ENCODE assay signal across 9 mouse cellular contexts in genomic region chr2:121297701-121298100, GRCm38 (mm10). TPM values are rescaled to one million over a fixed set of nuclear protein-coding genes. Genes with fewer than 3 reads are reported as not detected.
DNase-seq lines count a peak whose midpoint lies in the region; ATAC-seq and TF ChIP-seq lines count a peak whose summit lies in the region.
"Had no signal": no experiment of that assay in that cellular context is flagged by ENCODE, and none has a peak within 500 bp of the region (broad histone marks: within the 10 kb centered on the region; RNA-seq: fewer than 3 reads in every experiment).

No protein-coding gene starts in this region.

- no peak for TF ChIP-seq CTCF in left cerebral cortex, adult 2 months (IDR thresholded peaks at IDR 0.05)
- no peak for TF ChIP-seq CTCF in intestine, postnatal 0 days (IDR thresholded peaks at IDR 0.05; ENCODE audit: low read depth)

- H3K4me1 ChIP-seq in forebrain, embryonic 10.5 days = peaks cover 53% of the 10 kb centered on the region
- H3K4me1 ChIP-seq in intestine, postnatal 0 days (replicated peaks; ENCODE audit: control insufficient read depth, insufficient read depth, low read length) = 0 out of 2 replicates have a peak, but pooled peaks cover 3% of the 10 kb centered on the region
- peaks cover 56% of the 10 kb centered on the region for H3K4me1 ChIP-seq in neural tube, embryonic 15.5 days

- H3K9ac ChIP-seq in intestine, postnatal 0 days (ENCODE audit: low read depth, low read length) = no peak overlapping the region; the same call in 1 of the 2 replicates
- H3K9ac ChIP-seq in neural tube, embryonic 15.5 days (replicated peaks) = no peak overlapping the region
- H3K9ac ChIP-seq: liver, embryonic 12.5 days had no signal

- peak overlapping the region; percentile 67 for H3K27ac ChIP-seq in left cerebral cortex, adult 2 months
- peak overlapping the region; percentile 68 for H3K27ac ChIP-seq in forebrain, embryonic 10.5 days
- no peak overlapping the region for H3K27ac ChIP-seq in intestine, postnatal 0 days (ENCODE audit: low read depth, low read length)
- no peak overlapping the region for H3K27ac ChIP-seq in neural tube, embryonic 15.5 days (replicated peaks)
- H3K27ac ChIP-seq: liver, embryonic 12.5 days had no signal

- peak overlapping the region; percentile 63 for H3K4me3 ChIP-seq in left cerebral cortex, adult 2 months
- peak overlapping the region; percentile 51 for H3K4me3 ChIP-seq in forebrain, embryonic 10.5 days
- H3K4me3 ChIP-seq in intestine, postnatal 0 days (ENCODE audit: low read depth, low read length) = no peak overlapping the region
- peak overlapping the region; percentile 61 for H3K4me3 ChIP-seq in neural tube, embryonic 15.5 days (replicated peaks)
- H3K4me3 ChIP-seq: liver, embryonic 12.5 days had no signal

- peaks cover 76% of the 10 kb centered on the region for H3K27me3 ChIP-seq in forebrain, embryonic 10.5 days (ENCODE audit: poor library complexity, severe bottlenecking)
- H3K27me3 ChIP-seq in intestine, postnatal 0 days (replicated peaks; ENCODE audit: control insufficient read depth, insufficient read depth, low read length) = peaks cover 23% of the 10 kb centered on the region
- no peaks in the 10 kb centered on the region for H3K27me3 ChIP-seq in neural tube, embryonic 15.5 days (replicated peaks)

- intact Hi-C loops in left cerebral cortex, adult 2 months (cut with DNase I) = no loop called here
- intact Hi-C loops in left cerebral cortex, postnatal 10 days (cut with DNase I) = loop anchor here (5.0 kb wide), 1 partner anchor 100 kb away; no protein-coding TSS in a partner anchor

- 0 out of 2 replicates have a peak overlapping the region, but pooled peaks have one; percentile 13 for H3K4me2 ChIP-seq in intestine, postnatal 0 days (replicated peaks; ENCODE audit: low read depth)
- peak overlapping the region; percentile 89 for H3K4me2 ChIP-seq in neural tube, embryonic 15.5 days
- H3K4me2 ChIP-seq: liver, embryonic 12.5 days had no signal

- WGBS in forebrain, embryonic 10.5 days = 10% methylated on average over 9 of the region's 9 CpGs
- 28% methylated on average over 9 of the region's 9 CpGs for WGBS in intestine, postnatal 0 days
- 6% methylated on average over 9 of the region's 9 CpGs for WGBS in neural tube, embryonic 15.5 days

- peak; percentile 13 to 22 for DNase-seq in left cerebral cortex, adult 2 months (ENCODE audit: extremely low spot score in 1 of 2, low spot score in 2 of 2)
- DNase-seq in left cerebral cortex, postnatal 10 days (ENCODE audit: extremely low spot score in 1 of 2, low spot score in 2 of 2) = no peak
- DNase-seq in forebrain, embryonic 10.5 days (ENCODE audit: extremely low spot score, low spot score) = no peak
- DNase-seq in yolk sac, embryonic 10.5 days (ENCODE audit: low spot score) = no peak
- DNase-seq in lung, postnatal 10 days = no peak

- no peak for ATAC-seq in intestine, postnatal 0 days
- no peak for ATAC-seq in neural tube, embryonic 15.5 days (ENCODE audit: low FRiP score)
- ATAC-seq: liver, embryonic 12.5 days had no signal

- no peaks in the 10 kb centered on the region for H3K9me3 ChIP-seq in forebrain, embryonic 10.5 days
- no peaks in the 10 kb centered on the region for H3K9me3 ChIP-seq in intestine, postnatal 0 days (ENCODE audit: control insufficient read depth)
- no peaks in the 10 kb centered on the region for H3K9me3 ChIP-seq in neural tube, embryonic 15.5 days (replicated peaks)
- H3K9me3 ChIP-seq: liver, embryonic 12.5 days had no signal

- H3K36me3 ChIP-seq in forebrain, embryonic 10.5 days (replicated peaks) = peaks cover 43% of the 10 kb centered on the region
- H3K36me3 ChIP-seq in intestine, postnatal 0 days (ENCODE audit: control insufficient read depth, insufficient read depth) = 0 out of 2 replicates have a peak, but pooled peaks cover under 1% of the 10 kb centered on the region
- H3K36me3 ChIP-seq in neural tube, embryonic 15.5 days = peaks cover 42% of the 10 kb centered on the region
- H3K36me3 ChIP-seq: liver, embryonic 12.5 days had no signal

RNA-seq across cellular contexts. Expression of gene Map1a, which starts 8.3 kb away (rescaled TPM):
- total RNA-seq in left cerebral cortex, adult 2 months (2021) = 100 to 1,000 TPM; 610 to 673 TPM
- total RNA-seq in left cerebral cortex, postnatal 10 days (2021) = 100 to 1,000 TPM; 391 to 400 TPM
- 6.5 and 6.6 TPM in 2 replicates for polyA plus RNA-seq in forebrain, embryonic 10.5 days (2016; fragmentation: Nextera tagmentation; extraction: Ambion mirVana)
- polyA plus RNA-seq in intestine, postnatal 0 days (2015; fragmentation: Nextera tagmentation; extraction: Ambion mirVana) = 1.0 and 1.3 TPM in 2 replicates
- 32.5 and 38.6 TPM in 2 replicates for polyA plus RNA-seq in neural tube, embryonic 15.5 days (2015; fragmentation: Nextera tagmentation; extraction: Ambion mirVana)

RNA-seq across cellular contexts. Expression of gene Trp53bp1, which starts 26.5 kb away (rescaled TPM):
- total RNA-seq in left cerebral cortex, adult 2 months (2021) = 100 to 1,000 TPM; 148 to 170 TPM
- 100 to 1,000 TPM; 173 to 183 TPM for total RNA-seq in left cerebral cortex, postnatal 10 days (2021)
- polyA plus RNA-seq in forebrain, embryonic 10.5 days (2016; fragmentation: Nextera tagmentation; extraction: Ambion mirVana) = 134 and 144 TPM in 2 replicates
- 5.8 and 6.6 TPM in 2 replicates for polyA plus RNA-seq in intestine, postnatal 0 days (2015; fragmentation: Nextera tagmentation; extraction: Ambion mirVana)
- 131 and 146 TPM in 2 replicates for polyA plus RNA-seq in neural tube, embryonic 15.5 days (2015; fragmentation: Nextera tagmentation; extraction: Ambion mirVana)

RNA-seq across cellular contexts. Expression of gene Ppip5k1, which starts 57.5 kb away (rescaled TPM):
- 100 to 1,000 TPM; 134 to 136 TPM for total RNA-seq in left cerebral cortex, adult 2 months (2021)
- total RNA-seq in left cerebral cortex, postnatal 10 days (2021) = 10 to 100 TPM; 50.4 to 55.7 TPM
- 10.1 and 11.0 TPM in 2 replicates for polyA plus RNA-seq in forebrain, embryonic 10.5 days (2016; fragmentation: Nextera tagmentation; extraction: Ambion mirVana)
- 19.2 and 25.0 TPM in 2 replicates for polyA plus RNA-seq in intestine, postnatal 0 days (2015; fragmentation: Nextera tagmentation; extraction: Ambion mirVana)
- polyA plus RNA-seq in neural tube, embryonic 15.5 days (2015; fragmentation: Nextera tagmentation; extraction: Ambion mirVana) = 20.5 and 22.0 TPM in 2 replicates

RNA-seq across cellular contexts. Expression of gene Ckmt1, which starts 59.8 kb away (rescaled TPM):
- 100 to 1,000 TPM; 339 to 354 TPM for total RNA-seq in left cerebral cortex, adult 2 months (2021)
- 100 to 1,000 TPM; 311 to 312 TPM for total RNA-seq in left cerebral cortex, postnatal 10 days (2021)
- polyA plus RNA-seq in forebrain, embryonic 10.5 days (2016; fragmentation: Nextera tagmentation; extraction: Ambion mirVana) = 2.2 and 3.9 TPM in 2 replicates
- polyA plus RNA-seq in intestine, postnatal 0 days (2015; fragmentation: Nextera tagmentation; extraction: Ambion mirVana) = 1,214 and 1,240 TPM in 2 replicates
- polyA plus RNA-seq in neural tube, embryonic 15.5 days (2015; fragmentation: Nextera tagmentation; extraction: Ambion mirVana) = 131 and 149 TPM in 2 replicates
- total RNA-seq: MEL had no signal
- polyA plus RNA-seq: liver, embryonic 12.5 days had no signal

Comparison
In these comparisons a context has a peak if more than half of its experiments do, and no peak if none do; other contexts are left out.
1. DNase-seq: peak in left cerebral cortex, adult 2 months (2 of 2); none in left cerebral cortex, postnatal 10 days (0 of 2), forebrain, embryonic 10.5 days (single experiment), yolk sac, embryonic 10.5 days (single experiment) and lung, postnatal 10 days (single experiment).
2. H3K27ac ChIP-seq: peak in left cerebral cortex, adult 2 months (single experiment) and forebrain, embryonic 10.5 days (single experiment); none in intestine, postnatal 0 days (single experiment) and neural tube, embryonic 15.5 days (single experiment).
3. RNA of gene Trp53bp1, which starts 26.5 kb away (polyA plus RNA-seq): 131 to 146 TPM in neural tube, embryonic 15.5 days and 134 to 144 TPM in forebrain, embryonic 10.5 days; 5.8 to 6.6 TPM in intestine, postnatal 0 days; every median in the first group is over 10 times any median in the second.